Mouse (Mus musculus): Measurements from ENCODE around the gene Asrgl1.

Gene Asrgl1

GRCm38 (mm10) chr19:9071456-9072156 lies 63.8 kb downstream of the Asrgl1 start:
- DNase-seq (ENCODE audit: low spot score): peak; percentile 70

DNA sequence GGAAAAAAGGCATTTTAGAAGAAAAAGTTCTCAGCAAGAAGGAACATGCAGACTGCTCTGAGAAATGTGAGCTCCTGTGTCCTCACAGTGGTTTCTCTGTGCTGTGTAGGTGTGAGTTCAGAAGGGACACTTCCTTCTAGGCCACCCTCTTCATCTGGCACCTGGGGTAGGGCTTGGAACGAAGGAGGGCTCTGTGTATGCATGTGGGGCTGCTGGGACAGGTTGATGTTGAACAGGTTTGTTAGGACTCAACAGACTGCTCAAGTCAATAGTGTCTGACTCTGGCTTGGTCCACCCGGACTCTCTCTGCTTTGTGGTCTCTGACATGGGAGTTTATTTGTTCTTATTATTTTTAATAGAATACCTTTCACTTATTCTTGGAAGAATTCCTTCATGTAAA lies 65.1 kb downstream of the Asrgl1 start:
- DNase-seq (ENCODE audit: low spot score): no peak

DNA sequence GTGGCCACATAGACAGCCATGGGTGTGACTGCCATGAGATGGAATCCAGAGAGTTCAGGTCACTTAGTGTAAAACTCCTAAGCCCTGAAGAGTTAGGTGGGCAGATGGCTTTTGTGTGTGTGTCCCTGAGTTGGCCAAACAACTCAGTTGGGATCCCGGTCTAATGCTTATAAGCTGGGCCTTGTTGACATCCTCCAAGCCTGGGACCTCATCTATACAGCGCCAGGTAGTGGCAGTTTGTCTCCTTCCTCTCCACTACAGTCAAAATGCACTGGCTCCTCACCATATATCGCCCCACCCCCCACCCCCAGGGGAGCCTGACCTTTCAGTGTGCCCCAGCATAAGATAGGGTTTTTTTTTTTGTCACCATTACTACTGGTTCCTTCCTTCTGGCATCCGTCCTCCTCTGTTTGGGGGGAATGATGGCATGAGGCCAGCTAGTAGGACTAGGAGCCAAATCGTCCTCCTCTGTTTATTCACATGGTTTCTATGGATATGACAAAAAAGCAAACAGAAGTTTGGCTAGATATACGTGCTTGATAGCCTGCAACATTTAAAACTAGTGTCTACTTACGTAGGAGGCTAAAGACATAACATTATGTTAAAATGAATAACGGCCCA lies 65.6 kb downstream of the Asrgl1 start:
- DNase-seq (ENCODE audit: low spot score): no peak

DNA sequence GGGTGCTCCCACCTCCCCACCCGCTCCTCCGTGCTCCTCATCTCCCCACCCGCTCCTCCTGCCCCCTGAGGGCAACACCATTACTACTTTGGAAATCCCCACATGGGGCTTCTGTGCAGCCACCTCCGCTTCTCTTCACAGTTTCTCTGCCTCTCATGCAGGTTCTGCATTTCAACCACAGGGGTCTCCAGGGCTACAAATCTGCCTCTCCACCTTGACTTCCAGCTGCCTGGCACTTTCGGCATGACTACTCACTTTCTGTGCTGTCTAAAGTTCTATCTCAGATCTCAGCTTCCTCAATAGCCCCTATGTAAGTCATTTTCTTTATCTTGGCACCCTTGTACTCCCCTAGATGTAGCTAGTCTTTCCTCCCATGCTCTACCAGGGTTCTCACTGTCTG lies 68.1 kb downstream of the Asrgl1 start:
- DNase-seq (ENCODE audit: low spot score): no peak

- peak; percentile 66 for DNase-seq (ENCODE audit: low spot score)
Observed at GRCm38 (mm10) chr19:9065621-9066561, 69.5 kb downstream of the Asrgl1 start.

DNA sequence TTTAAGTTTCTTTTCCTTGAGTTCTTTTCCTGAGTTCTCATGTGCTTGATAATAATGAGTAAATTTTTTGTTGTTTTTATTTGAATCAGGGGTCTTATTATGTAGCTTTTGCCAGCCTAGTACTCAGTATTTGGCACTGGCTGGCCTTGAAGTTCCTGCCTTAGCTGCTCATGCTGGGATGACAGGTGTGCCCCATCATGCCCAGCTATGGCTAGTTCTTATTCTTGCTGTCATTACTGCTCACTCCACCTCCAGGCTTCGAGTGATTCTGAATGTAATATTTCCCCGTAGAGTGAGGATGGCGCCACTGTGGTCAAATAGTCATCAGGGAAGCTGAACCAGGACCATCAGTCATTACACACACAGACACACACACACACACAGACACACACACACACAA lies 71.6 kb downstream of the Asrgl1 start:
- DNase-seq (ENCODE audit: low spot score): no peak

DNA sequence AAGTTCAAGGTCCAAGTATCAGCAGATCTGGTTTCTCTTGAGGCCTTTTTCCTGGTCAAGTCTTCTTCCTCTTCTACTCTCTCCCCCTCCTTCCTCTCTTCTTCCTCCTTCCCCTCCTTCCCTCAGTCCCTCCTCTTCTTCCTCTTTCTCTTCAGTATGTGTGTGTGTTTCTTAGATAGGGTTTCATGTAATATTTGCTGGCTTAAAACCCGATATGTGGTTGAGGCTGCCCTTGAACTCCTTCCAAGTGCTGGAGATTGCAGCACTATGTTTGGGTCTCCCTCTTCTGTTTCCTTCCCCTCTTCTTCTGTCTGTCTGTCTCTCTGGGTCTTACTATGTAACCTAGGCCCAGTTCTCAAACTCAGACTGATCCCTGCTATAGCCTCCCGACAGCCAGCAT lies 72.6 kb downstream of the Asrgl1 start:
- no peak for DNase-seq (ENCODE audit: low spot score)

GRCm38 (mm10) chr19:9061221-9061893 lies 74.1 kb downstream of the Asrgl1 start:
- DNase-seq (ENCODE audit: low spot score): no peak

- no peak for DNase-seq (ENCODE audit: low spot score)
Observed at GRCm38 (mm10) chr19:9060103-9060502, 75.3 kb downstream of the Asrgl1 start.
